Mouse (Mus musculus) ES-Bruce4 (cell line): ENCODE results near the gene Rrnad1. TPM values are rescaled to one million over a fixed set of nuclear protein-coding genes. Genes with fewer than 3 reads are reported as not detected.
"Not testable (repeated sequence)": the region's sequence is repeated elsewhere in the genome, so short reads cannot be mapped to it uniquely, and the experiment has no call there.

ENCODE experiments used
- H3K27ac ChIP-seq: 2 replicates; pipeline ENCODE4 v1.5.1; 2012; ENCODE audit warnings: low read length, inconsistent platforms; ENCODE audit not compliant: insufficient read depth
- H3K27me3 ChIP-seq: 2 replicates; pipeline ENCODE4 v1.6.1; 2012; ENCODE audit warnings: mild to moderate bottlenecking, low read length, inconsistent platforms; ENCODE audit not compliant: control insufficient read depth, poor library complexity, insufficient read depth, severe bottlenecking
- H3K36me3 ChIP-seq: 2 replicates; pipeline ENCODE4 v1.6.1; 2012; ENCODE audit warnings: inconsistent platforms, mild to moderate bottlenecking, low read length, moderate library complexity; ENCODE audit not compliant: control insufficient read depth, poor library complexity, insufficient read depth, severe bottlenecking
- H3K4me1 ChIP-seq: one replicate; pipeline ENCODE4 v1.8.1; 2011; ENCODE audit warnings: low read length; ENCODE audit not compliant: control insufficient read depth, insufficient read depth
- H3K4me3 ChIP-seq: 2 replicates; pipeline ENCODE4 v1.5.1; 2011; ENCODE audit warnings: low read depth, mild to moderate bottlenecking, low read length
- H3K9ac ChIP-seq: 2 replicates; pipeline ENCODE4 v1.6.1; 2012; ENCODE audit warnings: low read depth, mild to moderate bottlenecking, inconsistent platforms; ENCODE audit not compliant: poor library complexity, severe bottlenecking
- H3K9me3 ChIP-seq: replicated peaks from 2 replicates; pipeline ENCODE4 v1.6.1; 2012; ENCODE audit warnings: mild to moderate bottlenecking, low read length, inconsistent platforms; ENCODE audit not compliant: control insufficient read depth, poor library complexity, insufficient read depth, severe bottlenecking
- CTCF ChIP-seq: IDR thresholded peaks from one replicate; pipeline ENCODE4 v1.8.1; 2011; ENCODE audit warnings: low read depth, low read length
- EP300 ChIP-seq: IDR thresholded peaks from 2 replicates; pipeline ENCODE4 v1.6.1; 2011; ENCODE audit warnings: low read depth, low read length; ENCODE audit not compliant: insufficient read depth
- POLR2A ChIP-seq: IDR thresholded peaks from one replicate; pipeline ENCODE4 v1.8.1; 2011; ENCODE audit warnings: low read length; ENCODE audit not compliant: insufficient read depth
- polyA plus RNA-seq: library from polyadenylated mRNA; stranded (reverse); fragments of >200 nt; gene quantifications from 2 replicates; pipeline ENCODE4 v1.2.4, GENCODE M21; 2011; ENCODE audit warnings: low read depth; ENCODE audit not compliant: missing spikeins, insufficient read depth, insufficient read length

The Rrnad1 gene
- polyA plus RNA-seq, 1 experiment = 14.9 TPM

GRCm38 (mm10) chr3:87899776-87900175 lies 30.7 kb downstream of the Rrnad1 start:
- H3K4me3 ChIP-seq = no peak overlapping the region
- no peaks in the 10 kb centered on the region for H3K27me3 ChIP-seq
- no peaks in the 10 kb centered on the region for H3K9me3 ChIP-seq
- no peak overlapping the region for H3K27ac ChIP-seq
- no peak overlapping the region for H3K9ac ChIP-seq
- no peaks in the 10 kb centered on the region for H3K4me1 ChIP-seq
- TF ChIP-seq POLR2A (no peak), CTCF (no peak), EP300 (no peak)
- no peaks in the 10 kb centered on the region for H3K36me3 ChIP-seq

GRCm38 (mm10) chr3:87899266-87899665 lies 31.3 kb downstream of the Rrnad1 start:
- no peaks in the 10 kb centered on the region for H3K4me1 ChIP-seq
- no peak for TF ChIP-seq EP300
- no peak for TF ChIP-seq POLR2A
- TF ChIP-seq CTCF = no peak
- no peaks in the 10 kb centered on the region for H3K36me3 ChIP-seq
- H3K27ac ChIP-seq = no peak overlapping the region
- H3K9me3 ChIP-seq = no peaks in the 10 kb centered on the region
- H3K27me3 ChIP-seq = no peaks in the 10 kb centered on the region
- H3K9ac ChIP-seq = no peak overlapping the region
- H3K4me3 ChIP-seq = no peak overlapping the region

- TF ChIP-seq CTCF = no peak
- no peak for TF ChIP-seq EP300
- TF ChIP-seq POLR2A = no peak
- Histone ChIP-seq H3K9ac (peak overlapping the region; percentile 49), H3K9me3 (no peaks in the 10 kb centered on the region), H3K36me3 (no peaks in the 10 kb centered on the region), H3K4me3 (no peak overlapping the region), H3K27me3 (no peaks in the 10 kb centered on the region), H3K27ac (peak overlapping the region; percentile 98), H3K4me1 (no peaks in the 10 kb centered on the region)
Observed at GRCm38 (mm10) chr3:87893367-87893905, 37.1 kb downstream of the Rrnad1 start.

GRCm38 (mm10) chr3:87891481-87891880 lies 39.0 kb downstream of the Rrnad1 start:
- no peak for TF ChIP-seq POLR2A
- TF ChIP-seq EP300 = no peak
- no peak for TF ChIP-seq CTCF
- Histone ChIP-seq H3K27me3 (no peaks in the 10 kb centered on the region), H3K9me3 (no peaks in the 10 kb centered on the region), H3K27ac (no peak overlapping the region), H3K4me3 (no peak overlapping the region), H3K9ac (no peak overlapping the region), H3K4me1 (no peaks in the 10 kb centered on the region), H3K36me3 (no peaks in the 10 kb centered on the region)

GRCm38 (mm10) chr3:87887400-87887799 lies 43.1 kb downstream of the Rrnad1 start:
- peak; percentile 5 for TF ChIP-seq CTCF
- not testable (repeated sequence) for H3K4me3 ChIP-seq, H3K27me3 ChIP-seq, H3K27ac ChIP-seq, H3K4me1 ChIP-seq, H3K9ac ChIP-seq, H3K36me3 ChIP-seq, H3K9me3 ChIP-seq

- Histone ChIP-seq H3K27ac (no peak overlapping the region), H3K9ac (peak overlapping the region; percentile 64), H3K9me3 (no peaks in the 10 kb centered on the region), H3K4me3 (peak overlapping the region; percentile 75; the same call in 1 of the 2 replicates), H3K4me1 (no peaks in the 10 kb centered on the region), H3K36me3 (peaks cover 4% of the 10 kb centered on the region; the same call in 1 of the 2 replicates), H3K27me3 (no peaks in the 10 kb centered on the region)
- TF ChIP-seq POLR2A (no peak), EP300 (no peak), CTCF (no peak)
Observed at GRCm38 (mm10) chr3:87886416-87886815, 44.1 kb downstream of the Rrnad1 start.
